Mouse (Mus musculus) intestine, embryonic 14.5 days (tissue): ENCODE results near the gene Cbfa2t3. TPM values are rescaled to one million over a fixed set of nuclear protein-coding genes. Genes with fewer than 3 reads are reported as not detected.

Experiments
- ATAC-seq: fragments of 200-750 bp; cut with Nextera tagmentation; replicated peaks from 2 replicates; pipeline ENCODE4 v1.8.0; 2017; ENCODE audit warnings: low read depth, moderate number of reproducible peaks, moderate TSS enrichment, moderate library complexity; ENCODE audit not compliant: low FRiP score, low TSS enrichment
- DNase-seq: peaks from one replicate; pipeline ENCODE4 v3.0.0-alpha.2; 2018; ENCODE audit warnings: low spot score
- H3K27ac ChIP-seq: fragments of 300-500 bp; sonication (generic); 2 replicates; pipeline ENCODE4 v1.5.1; 2014; ENCODE audit warnings: low read depth, mild to moderate bottlenecking, control low read depth
- H3K27me3 ChIP-seq: fragments of 300-500 bp; sonication (generic); replicated peaks from 2 replicates; pipeline ENCODE4 v1.6.1; 2014; ENCODE audit warnings: low read length, control low read depth; ENCODE audit not compliant: control insufficient read depth, insufficient read depth
- H3K36me3 ChIP-seq: fragments of 300-500 bp; sonication (generic); 2 replicates; pipeline ENCODE4 v1.6.1; 2014; ENCODE audit warnings: low read length, control low read depth; ENCODE audit not compliant: control insufficient read depth, insufficient read depth
- H3K4me1 ChIP-seq: fragments of 300-500 bp; sonication (generic); replicated peaks from 2 replicates; pipeline ENCODE4 v1.6.1; 2014; ENCODE audit warnings: low read length, control low read depth, mixed read lengths; ENCODE audit not compliant: control insufficient read depth, insufficient read depth
- H3K4me2 ChIP-seq: fragments of 300-500 bp; sonication (generic); 2 replicates; pipeline ENCODE4 v1.6.1; 2014; ENCODE audit warnings: low read length
- H3K4me3 ChIP-seq: fragments of 300-500 bp; sonication (generic); 2 replicates; pipeline ENCODE4 v1.5.1; 2014; ENCODE audit warnings: low read depth, low read length, control low read depth, mixed read lengths
- H3K9ac ChIP-seq: fragments of 300-500 bp; sonication (generic); 2 replicates; pipeline ENCODE4 v1.6.1; 2014; ENCODE audit warnings: mild to moderate bottlenecking, low read length
- H3K9me3 ChIP-seq: fragments of 300-500 bp; sonication (generic); 2 replicates; pipeline ENCODE4 v1.6.1; 2016; ENCODE audit warnings: low read length, control low read depth; ENCODE audit not compliant: control insufficient read depth
- WGBS: fragments of 180-500 bp; shearing (Covaris S2); extraction: QIAGEN DNeasy Blood & Tissue Kit; methylation state at CpG from one replicate; pipeline ENCODE4 v1.1.7; 2014; 5-methylcytosine and 5-hydroxymethylcytosine counted together
- polyA plus RNA-seq: library from polyadenylated mRNA; unstranded; fragments of >200 nt; fragmentation: Nextera tagmentation; extraction: Ambion mirVana; gene quantifications from 2 replicates; pipeline ENCODE4 v1.2.1, GENCODE M21; 2014

Gene Cbfa2t3
- polyA plus RNA-seq, 1 experiment from 2014 or later = 4.0 TPM

- Histone ChIP-seq H3K36me3 (0 out of 2 replicates have a peak, but pooled peaks cover 3% of the 10 kb centered on the region), H3K27me3 (no peaks in the 10 kb centered on the region), H3K4me1 (no peaks in the 10 kb centered on the region), H3K4me3 (no peak overlapping the region), H3K27ac (no peak overlapping the region), H3K9ac (no peak overlapping the region), H3K9me3 (no peaks in the 10 kb centered on the region), H3K4me2 (no peak overlapping the region)
- DNase-seq (no peak), ATAC-seq (no peak)
- WGBS = 96% methylated on average over 9 of the region's 9 CpGs
Observed at GRCm38 (mm10) chr8:122600666-122601065, 98.2 kb downstream of the Cbfa2t3 start.

- Histone ChIP-seq H3K4me3 (no peak overlapping the region), H3K27me3 (no peaks in the 10 kb centered on the region), H3K36me3 (peaks cover 14% of the 10 kb centered on the region; the same call in 1 of the 2 replicates), H3K9me3 (no peaks in the 10 kb centered on the region), H3K4me1 (no peaks in the 10 kb centered on the region), H3K27ac (no peak overlapping the region), H3K4me2 (no peak overlapping the region), H3K9ac (no peak overlapping the region)
- WGBS = 54% methylated on average over 4 of the region's 4 CpGs
- ATAC-seq = no peak
- DNase-seq = no peak
Observed at GRCm38 (mm10) chr8:122596031-122596430, 102.9 kb downstream of the Cbfa2t3 start.

- no peak for ATAC-seq
- Histone ChIP-seq H3K4me1 (no peaks in the 10 kb centered on the region), H3K9ac (no peak overlapping the region), H3K4me2 (no peak overlapping the region), H3K27me3 (no peaks in the 10 kb centered on the region), H3K27ac (no peak overlapping the region), H3K4me3 (no peak overlapping the region), H3K36me3 (peaks cover 11% of the 10 kb centered on the region; the same call in 1 of the 2 replicates), H3K9me3 (no peaks in the 10 kb centered on the region)
- WGBS = 70% methylated on average over 19 of the region's 19 CpGs
- no peak for DNase-seq
Observed at GRCm38 (mm10) chr8:122593783-122594507, 105.0 kb downstream of the Cbfa2t3 start.

DNA sequence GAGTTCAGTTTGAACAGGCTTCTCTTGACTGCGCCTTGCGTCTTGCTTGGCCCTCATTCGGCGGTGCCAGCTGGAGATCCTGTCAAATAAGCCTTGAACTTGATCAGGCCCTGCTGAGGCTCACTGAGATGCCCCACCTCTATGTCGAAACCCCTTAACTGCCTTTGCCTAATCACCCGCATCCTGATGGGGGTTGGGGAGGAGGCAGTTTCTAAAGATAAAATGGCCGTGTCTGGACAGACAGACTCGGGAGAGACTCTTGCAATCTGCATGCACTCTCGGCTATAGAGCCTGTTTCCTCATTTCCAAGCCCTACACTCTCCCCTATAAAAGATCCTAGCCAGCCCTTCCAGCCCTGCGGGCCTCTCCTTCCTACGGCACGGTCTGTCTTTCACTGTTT, 105.7 kb downstream of the Cbfa2t3 start:
- H3K27ac ChIP-seq = no peak overlapping the region
- no peak for DNase-seq
- WGBS = 58% methylated on average over 12 of the region's 12 CpGs
- H3K4me3 ChIP-seq = no peak overlapping the region
- no peaks in the 10 kb centered on the region for H3K4me1 ChIP-seq
- no peak overlapping the region for H3K4me2 ChIP-seq
- no peaks in the 10 kb centered on the region for H3K9me3 ChIP-seq
- no peak overlapping the region for H3K9ac ChIP-seq
- no peaks in the 10 kb centered on the region for H3K27me3 ChIP-seq
- peaks cover 11% of the 10 kb centered on the region; the same call in 1 of the 2 replicates for H3K36me3 ChIP-seq
- no peak for ATAC-seq

GRCm38 (mm10) chr8:122586749-122587148, 112.2 kb downstream of the Cbfa2t3 start:
- no peak overlapping the region for H3K27ac ChIP-seq
- H3K9me3 ChIP-seq = no peaks in the 10 kb centered on the region
- WGBS = 71% methylated on average over 10 of the region's 10 CpGs
- H3K4me1 ChIP-seq = peaks cover 9% of the 10 kb centered on the region
- H3K27me3 ChIP-seq = no peaks in the 10 kb centered on the region
- no peaks in the 10 kb centered on the region for H3K36me3 ChIP-seq
- H3K4me3 ChIP-seq = no peak overlapping the region
- no peak for ATAC-seq
- no peak overlapping the region for H3K9ac ChIP-seq
- no peak for DNase-seq
- no peak overlapping the region for H3K4me2 ChIP-seq

DNA sequence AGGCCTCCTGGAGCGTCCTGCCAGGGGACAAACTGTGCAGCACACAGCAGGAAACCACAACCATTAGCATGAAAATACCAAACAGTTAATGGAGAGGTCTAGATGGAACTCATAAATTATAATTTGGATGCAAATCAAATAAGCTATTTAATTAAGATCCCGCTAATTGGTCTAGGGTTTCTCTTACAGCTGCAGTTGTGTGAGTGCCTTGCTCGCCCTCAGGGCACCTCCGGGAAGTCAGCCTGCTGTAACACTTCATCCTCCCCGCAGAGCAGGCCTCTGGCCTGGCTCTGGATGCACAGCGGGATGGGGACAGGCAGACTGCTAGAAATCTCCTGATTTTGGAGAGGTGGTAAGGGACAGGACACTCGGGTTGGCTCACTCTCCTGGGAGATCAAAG, 112.7 kb downstream of the Cbfa2t3 start:
- 71% methylated on average over 7 of the region's 7 CpGs for WGBS
- H3K27ac ChIP-seq = 0 out of 2 replicates have a peak overlapping the region, but pooled peaks have one; percentile 23
- H3K4me1 ChIP-seq = peaks cover 9% of the 10 kb centered on the region
- H3K9me3 ChIP-seq = no peaks in the 10 kb centered on the region
- no peak overlapping the region for H3K4me2 ChIP-seq
- no peaks in the 10 kb centered on the region for H3K27me3 ChIP-seq
- H3K9ac ChIP-seq = no peak overlapping the region
- no peak for ATAC-seq
- DNase-seq = no peak
- H3K36me3 ChIP-seq = no peaks in the 10 kb centered on the region
- H3K4me3 ChIP-seq = no peak overlapping the region

- Histone ChIP-seq H3K4me1 (peaks cover 9% of the 10 kb centered on the region), H3K27me3 (no peaks in the 10 kb centered on the region), H3K9me3 (no peaks in the 10 kb centered on the region), H3K4me2 (no peak overlapping the region), H3K9ac (no peak overlapping the region), H3K4me3 (no peak overlapping the region), H3K27ac (peak overlapping the region; percentile 23; the same call in 1 of the 2 replicates), H3K36me3 (no peaks in the 10 kb centered on the region)
- ATAC-seq (0 out of 2 replicates have a peak, but pooled peaks have one; percentile 24), DNase-seq (no peak)
- 32% methylated on average over 14 of the region's 14 CpGs for WGBS
Observed at GRCm38 (mm10) chr8:122585411-122585891, 113.5 kb downstream of the Cbfa2t3 start.

DNA sequence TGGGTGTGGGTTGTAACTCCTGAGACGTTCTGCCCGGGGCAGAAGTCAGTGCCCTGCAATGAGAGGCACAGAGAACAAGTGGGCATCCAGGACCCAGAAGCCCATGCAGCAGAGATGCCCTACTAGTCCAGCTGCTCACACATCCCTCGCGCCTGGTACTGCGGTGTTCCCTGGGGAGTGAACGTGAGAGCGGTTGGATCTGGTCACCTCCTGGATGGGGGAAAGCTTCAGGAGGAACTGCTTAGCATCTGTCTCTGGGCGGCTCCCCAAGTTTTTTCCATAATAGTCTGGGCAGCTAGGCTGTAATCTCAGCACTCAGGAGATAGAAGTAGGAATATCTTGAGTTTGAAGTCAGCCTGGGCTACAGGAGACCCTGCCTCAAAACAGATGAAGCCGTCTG, 113.9 kb downstream of the Cbfa2t3 start:
- WGBS = 85% methylated on average over 9 of the region's 9 CpGs
- no peaks in the 10 kb centered on the region for H3K36me3 ChIP-seq
- H3K27ac ChIP-seq = 0 out of 2 replicates have a peak overlapping the region, but pooled peaks have one; percentile 23
- H3K9ac ChIP-seq = no peak overlapping the region
- H3K4me2 ChIP-seq = no peak overlapping the region
- H3K9me3 ChIP-seq = no peaks in the 10 kb centered on the region
- DNase-seq = no peak
- no peak for ATAC-seq
- H3K4me1 ChIP-seq = peaks cover 10% of the 10 kb centered on the region
- no peaks in the 10 kb centered on the region for H3K27me3 ChIP-seq
- H3K4me3 ChIP-seq = no peak overlapping the region

DNA sequence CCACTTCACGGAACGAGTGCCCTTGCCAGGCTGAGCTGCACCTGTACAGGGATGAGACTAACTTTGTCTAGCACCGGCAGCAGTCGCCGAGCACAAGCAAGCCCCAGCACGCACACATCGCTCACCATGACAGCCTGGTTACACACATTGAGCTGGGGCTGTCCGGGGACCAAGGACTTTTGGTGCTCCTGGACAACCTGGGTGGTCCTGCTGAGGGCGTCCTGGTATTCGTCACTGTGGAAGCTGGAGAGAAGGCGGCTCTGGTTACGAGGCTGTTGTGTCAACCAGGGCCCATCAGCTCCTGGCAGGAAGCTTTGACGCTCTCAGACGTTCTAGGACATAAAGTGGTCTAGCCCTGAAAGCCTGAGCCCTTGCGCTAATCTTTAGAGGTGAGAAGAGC, 118.0 kb downstream of the Cbfa2t3 start:
- Histone ChIP-seq H3K27me3 (no peaks in the 10 kb centered on the region), H3K9ac (no peak overlapping the region), H3K4me3 (no peak overlapping the region), H3K9me3 (no peaks in the 10 kb centered on the region), H3K4me1 (peaks cover 24% of the 10 kb centered on the region), H3K27ac (no peak overlapping the region), H3K36me3 (no peaks in the 10 kb centered on the region), H3K4me2 (no peak overlapping the region)
- DNase-seq (no peak), ATAC-seq (no peak)
- 25% methylated on average over 14 of the region's 15 CpGs for WGBS
